Mouse (Mus musculus): Measurements from ENCODE around the gene Alg6. TPM values are rescaled to one million over a fixed set of nuclear protein-coding genes. Genes with fewer than 3 reads are reported as not detected.

Alg6 gene
- 10.0 and 10.8 TPM in 2 replicates for polyA plus RNA-seq (2015; fragmentation: Nextera tagmentation; extraction: Ambion mirVana)

DNA sequence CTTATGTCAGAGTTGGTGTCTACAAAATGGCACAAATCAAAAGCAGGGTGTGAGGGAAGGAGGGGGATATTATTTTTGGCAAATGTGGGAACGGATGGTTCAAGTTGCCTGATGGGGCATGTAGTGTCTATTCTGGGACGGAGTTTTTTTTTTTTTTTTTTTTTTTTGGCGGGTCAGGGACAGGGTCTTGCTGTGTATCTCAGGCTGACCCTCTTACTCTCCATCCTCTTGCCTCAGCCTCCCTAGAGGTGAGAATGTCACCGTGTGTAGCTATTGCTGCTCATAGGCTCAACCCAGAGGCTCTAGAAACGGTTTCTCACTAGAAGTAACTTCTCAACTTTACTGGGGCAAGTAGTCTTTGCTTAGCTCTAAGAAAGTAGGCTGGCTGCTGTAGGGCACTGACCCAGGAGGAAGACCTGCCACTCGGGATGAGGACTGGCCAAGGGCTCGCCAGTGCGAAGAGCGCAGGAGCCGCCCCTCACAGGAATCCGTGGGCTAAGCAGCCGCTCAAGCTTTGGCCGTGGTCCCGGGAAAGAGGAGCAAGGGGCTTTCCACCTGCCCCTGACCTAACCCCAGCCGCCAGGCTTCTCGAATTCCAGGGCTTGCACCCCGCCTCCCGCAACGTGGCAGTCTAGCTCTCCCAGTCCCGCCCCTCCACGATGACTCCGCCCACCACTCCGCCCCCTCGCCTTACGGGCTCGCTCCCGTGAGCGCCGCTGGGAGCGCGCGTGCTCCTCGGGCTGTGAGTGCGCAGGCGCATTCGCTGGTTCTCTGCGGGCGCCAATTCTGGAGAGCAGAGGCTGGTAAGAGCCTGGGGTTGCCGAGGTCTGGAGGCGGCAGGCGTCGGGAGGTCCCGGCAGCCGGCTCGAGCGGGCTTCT lies at the start of gene Alg6:
Gene Alg6 (plus strand): TSS at position 761 of the 879 bp plus-strand sequence.
- WGBS, result 4% methylated on average over 45 of the region's 46 CpGs
- Histone ChIP-seq H3K9me3 (no peaks in the 10 kb centered on the region), H3K4me3 (peak within 1 kb of the TSS; percentile 70), H3K4me2 (peak within 1 kb of the TSS; percentile 76), H3K27me3 (no peaks in the 10 kb centered on the region), H3K9ac (peak within 1 kb of the TSS; percentile 89), H3K27ac (peak within 1 kb of the TSS; percentile 76), H3K36me3 (peaks cover 3% of the 10 kb centered on the region; the same call in 1 of the 2 replicates), H3K4me1 (replicated peaks) (peaks cover 5% of the 10 kb centered on the region; the same call in 1 of the 2 replicates)
- peak; percentile 95 for ATAC-seq (ENCODE audit: low FRiP score)

DNA sequence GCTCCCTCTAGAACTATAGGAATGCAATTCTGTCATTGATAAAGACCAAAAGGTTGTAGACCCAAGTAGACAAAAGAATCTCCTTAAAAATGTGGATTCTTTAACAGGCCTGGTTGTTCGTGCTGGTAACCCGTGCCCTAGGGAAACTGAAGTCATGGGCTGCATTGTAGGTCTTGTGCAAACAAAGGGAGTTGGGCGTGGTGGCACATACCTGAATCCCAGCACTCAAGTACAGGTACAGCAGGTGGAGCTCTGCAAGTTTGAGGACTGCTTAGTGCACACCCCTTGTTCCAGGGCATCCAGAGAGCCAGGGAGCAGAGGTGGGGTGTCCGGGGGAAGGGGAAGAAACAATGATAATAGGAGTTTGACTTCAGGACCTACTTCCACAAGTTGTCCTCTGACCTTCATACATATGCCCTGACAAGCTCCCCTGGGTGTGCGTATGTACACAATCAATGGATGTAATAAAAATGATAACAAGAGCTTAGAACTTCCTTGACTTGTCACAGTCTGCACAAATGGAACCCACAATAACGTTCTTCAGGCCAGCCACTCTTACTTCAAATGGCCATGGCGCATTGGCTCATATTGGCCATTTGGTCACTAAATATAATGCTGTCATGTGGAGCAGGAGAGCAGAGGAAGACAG lies 45.1 kb upstream of the Alg6 start:
- Histone ChIP-seq H3K4me1 (replicated peaks) (no peaks in the 10 kb centered on the region), H3K9me3 (no peaks in the 10 kb centered on the region; the same call in 1 of the 2 replicates), H3K27ac (no peak overlapping the region), H3K4me3 (no peak overlapping the region), H3K4me2 (no peak overlapping the region), H3K27me3 (peaks cover 37% of the 10 kb centered on the region), H3K36me3 (no peaks in the 10 kb centered on the region), H3K9ac (no peak overlapping the region)
- ATAC-seq (ENCODE audit: low FRiP score), result no peak
- WGBS, result 91% methylated on average over 7 of the region's 7 CpGs

DNA sequence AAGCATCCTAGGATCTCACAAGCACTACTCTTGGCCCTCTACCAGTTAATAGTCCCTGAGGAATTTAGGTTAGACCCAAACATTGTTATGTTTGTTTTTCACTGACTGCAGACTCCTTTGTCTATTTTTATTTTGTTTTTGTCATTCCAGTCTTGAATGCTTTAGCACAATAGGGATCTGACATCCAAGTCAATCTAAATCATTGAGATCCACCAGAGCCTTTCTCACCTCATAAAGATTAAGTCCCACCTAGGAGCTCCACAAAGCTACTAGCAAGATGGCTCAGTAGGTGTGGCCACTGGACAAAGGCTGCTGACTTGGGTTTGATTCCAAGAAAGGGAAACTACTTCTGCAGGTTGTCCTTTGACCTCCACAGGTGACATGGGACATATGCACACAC lies 40.3 kb upstream of the Alg6 start:
- H3K4me1 ChIP-seq (replicated peaks), result no peaks in the 10 kb centered on the region
- ATAC-seq (ENCODE audit: low FRiP score), result no peak
- no peak overlapping the region for H3K4me3 ChIP-seq
- 0 out of 2 replicates have a peak, but pooled peaks cover 4% of the 10 kb centered on the region for H3K27me3 ChIP-seq
- no peaks in the 10 kb centered on the region; the same call in 1 of the 2 replicates for H3K9me3 ChIP-seq
- no peak overlapping the region for H3K9ac ChIP-seq
- no peak overlapping the region for H3K4me2 ChIP-seq
- no peaks in the 10 kb centered on the region for H3K36me3 ChIP-seq
- no peak overlapping the region for H3K27ac ChIP-seq

DNA sequence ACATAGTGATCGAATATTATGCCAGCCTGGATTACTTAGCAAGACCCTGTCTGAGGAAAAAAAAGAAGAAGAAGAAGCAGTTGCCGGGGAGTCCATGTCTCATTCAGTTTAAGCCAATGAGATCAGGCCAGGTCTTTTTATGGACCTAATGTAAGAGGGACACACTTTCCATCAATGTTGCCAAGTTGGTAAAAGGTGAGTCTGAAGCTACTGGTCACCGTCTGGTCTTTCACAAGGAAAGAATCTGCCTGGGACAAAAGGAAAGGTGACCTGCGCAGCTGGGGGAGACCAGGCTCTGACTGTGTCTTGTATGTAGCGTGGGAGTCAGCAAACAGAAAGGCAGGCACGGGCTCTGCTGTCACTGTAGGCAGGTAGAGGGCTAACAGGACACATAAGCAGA lies 31.5 kb upstream of the Alg6 start:
- Histone ChIP-seq H3K9ac (no peak overlapping the region), H3K9me3 (no peaks in the 10 kb centered on the region), H3K4me2 (no peak overlapping the region), H3K27me3 (no peaks in the 10 kb centered on the region), H3K36me3 (no peaks in the 10 kb centered on the region), H3K4me3 (no peak overlapping the region), H3K4me1 (replicated peaks) (no peaks in the 10 kb centered on the region), H3K27ac (no peak overlapping the region)
- no peak for ATAC-seq (ENCODE audit: low FRiP score)
- 87% methylated on average over 6 of the region's 6 CpGs for WGBS

DNA sequence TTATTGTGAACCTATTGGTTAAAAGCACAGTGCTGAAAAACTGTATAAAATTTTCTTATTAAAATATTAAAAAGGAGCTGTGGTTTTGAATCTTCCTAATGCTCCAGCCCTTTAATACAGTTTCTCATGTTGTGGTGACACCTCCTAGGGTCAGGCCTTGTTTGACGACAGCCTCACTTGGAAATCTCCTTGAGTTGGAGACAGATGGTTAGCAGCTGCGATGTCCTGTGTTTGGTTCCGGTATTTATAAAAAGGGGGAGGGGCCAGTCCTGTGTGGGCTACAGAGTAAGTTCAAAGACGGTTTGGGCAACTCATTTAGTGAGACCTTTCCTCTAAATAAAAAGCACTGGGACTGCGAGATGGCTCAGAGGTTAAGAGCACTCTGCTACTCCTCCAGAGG lies 29.2 kb upstream of the Alg6 start:
- Histone ChIP-seq H3K9ac (no peak overlapping the region), H3K27me3 (no peaks in the 10 kb centered on the region), H3K4me2 (no peak overlapping the region), H3K4me3 (no peak overlapping the region), H3K4me1 (replicated peaks) (no peaks in the 10 kb centered on the region), H3K36me3 (no peaks in the 10 kb centered on the region), H3K9me3 (no peaks in the 10 kb centered on the region), H3K27ac (no peak overlapping the region)
- ATAC-seq (ENCODE audit: low FRiP score), result no peak
- 56% methylated on average over 5 of the region's 5 CpGs for WGBS

DNA sequence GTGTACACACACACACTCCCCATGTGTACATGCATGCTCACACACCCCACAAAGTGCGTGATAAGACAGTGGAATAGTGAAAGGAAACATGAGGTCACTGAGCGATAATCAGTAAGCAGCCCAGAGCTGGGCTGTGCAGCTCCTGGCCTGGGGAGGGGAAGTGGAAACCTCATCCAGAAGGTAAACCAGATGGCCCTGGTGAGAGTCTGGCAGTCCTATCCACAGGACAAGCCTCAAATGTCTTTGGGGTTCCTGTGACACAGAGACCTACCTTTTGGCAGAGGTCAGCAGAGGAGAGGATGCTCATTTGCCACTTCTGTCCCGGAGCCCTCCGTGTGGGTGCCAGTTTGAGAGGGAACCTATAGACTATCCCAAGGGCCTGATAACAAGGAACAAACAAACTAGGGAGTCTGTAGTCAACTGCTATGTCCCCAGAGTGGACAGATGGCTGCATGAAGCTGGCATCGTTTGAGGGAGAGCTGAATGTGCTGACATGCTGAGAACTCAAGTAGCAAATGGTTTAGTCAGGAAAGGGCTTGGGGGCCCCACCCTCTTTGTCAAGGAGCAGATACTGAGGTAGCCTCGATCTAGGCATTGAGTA lies 2.8 kb upstream of the Alg6 start:
- Histone ChIP-seq H3K27ac (no peak overlapping the region), H3K36me3 (no peaks in the 10 kb centered on the region), H3K9me3 (no peaks in the 10 kb centered on the region), H3K4me3 (no peak overlapping the region), H3K4me1 (replicated peaks) (peaks cover 5% of the 10 kb centered on the region; the same call in 1 of the 2 replicates), H3K4me2 (no peak overlapping the region), H3K27me3 (no peaks in the 10 kb centered on the region), H3K9ac (no peak overlapping the region)
- ATAC-seq (ENCODE audit: low FRiP score), result no peak
- WGBS, result 91% methylated on average over 6 of the region's 6 CpGs

DNA sequence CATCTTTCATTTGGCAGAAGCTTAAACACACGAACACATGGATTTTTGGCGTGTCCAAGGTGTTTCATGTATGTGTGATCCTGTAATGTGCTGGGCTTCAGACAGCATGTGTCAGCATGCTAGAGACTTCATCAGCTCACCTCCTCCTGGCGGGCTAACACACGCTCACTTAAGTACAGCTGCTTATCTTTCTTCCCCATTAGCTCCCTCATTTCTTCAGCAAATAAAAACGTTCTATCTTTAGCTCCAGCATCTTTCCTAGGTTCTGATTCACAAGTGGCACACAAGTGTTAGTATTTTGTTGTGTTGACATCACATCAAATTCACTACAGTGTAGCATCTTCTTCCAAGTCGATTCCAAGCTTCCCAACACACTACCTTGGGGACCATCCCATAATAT lies 1.5 kb upstream of the Alg6 start:
- peaks cover 5% of the 10 kb centered on the region; the same call in 1 of the 2 replicates for H3K4me1 ChIP-seq (replicated peaks)
- H3K4me2 ChIP-seq, result no peak overlapping the region
- H3K9me3 ChIP-seq, result no peaks in the 10 kb centered on the region
- ATAC-seq (ENCODE audit: low FRiP score), result no peak
- 92% methylated on average over 6 of the region's 6 CpGs for WGBS
- no peaks in the 10 kb centered on the region for H3K36me3 ChIP-seq
- H3K27me3 ChIP-seq, result no peaks in the 10 kb centered on the region
- H3K4me3 ChIP-seq, result no peak overlapping the region
- no peak overlapping the region for H3K9ac ChIP-seq
- H3K27ac ChIP-seq, result no peak overlapping the region

DNA sequence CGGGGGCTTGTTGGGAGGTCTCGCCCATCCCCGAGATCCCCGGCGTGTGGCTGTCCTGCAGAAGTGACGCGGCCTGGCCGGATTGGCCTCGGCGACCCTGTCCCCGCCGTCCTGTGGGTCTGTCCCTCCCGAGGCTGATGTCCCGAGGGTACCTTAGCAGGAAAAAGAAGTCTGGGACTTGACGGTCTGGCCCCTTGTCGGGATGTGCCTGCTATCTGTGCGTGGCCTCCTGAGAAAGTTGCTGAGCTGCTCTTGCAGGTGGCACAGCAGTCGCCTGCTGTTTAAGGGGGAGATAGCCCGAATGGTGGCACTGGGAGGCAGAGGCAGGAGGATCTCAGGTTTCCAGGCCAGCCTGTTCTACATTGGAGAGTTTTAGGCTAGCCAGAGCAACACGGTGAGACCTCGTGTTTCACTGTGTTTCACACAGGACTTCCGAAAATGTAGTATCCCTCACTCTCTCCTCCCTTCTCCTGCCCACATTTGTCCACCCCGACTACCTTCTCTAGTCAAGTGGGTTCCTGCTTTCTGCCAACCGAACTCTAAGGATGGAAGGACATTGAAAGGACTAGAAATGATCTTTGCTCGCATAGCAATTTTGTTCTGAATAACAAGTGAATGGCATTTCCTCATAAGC lies 436 bp downstream of the Alg6 start:
- Histone ChIP-seq H3K4me1 (replicated peaks) (peaks cover 5% of the 10 kb centered on the region; the same call in 1 of the 2 replicates), H3K9ac (peak overlapping the region; percentile 89), H3K4me3 (peak overlapping the region; percentile 70), H3K9me3 (no peaks in the 10 kb centered on the region), H3K27ac (peak overlapping the region; percentile 76), H3K4me2 (peak overlapping the region; percentile 76), H3K36me3 (peaks cover 5% of the 10 kb centered on the region; the same call in 1 of the 2 replicates), H3K27me3 (no peaks in the 10 kb centered on the region)
- 29% methylated on average over 25 of the region's 25 CpGs for WGBS
- ATAC-seq (ENCODE audit: low FRiP score), result no peak; the same call in 1 of the 2 replicates

DNA sequence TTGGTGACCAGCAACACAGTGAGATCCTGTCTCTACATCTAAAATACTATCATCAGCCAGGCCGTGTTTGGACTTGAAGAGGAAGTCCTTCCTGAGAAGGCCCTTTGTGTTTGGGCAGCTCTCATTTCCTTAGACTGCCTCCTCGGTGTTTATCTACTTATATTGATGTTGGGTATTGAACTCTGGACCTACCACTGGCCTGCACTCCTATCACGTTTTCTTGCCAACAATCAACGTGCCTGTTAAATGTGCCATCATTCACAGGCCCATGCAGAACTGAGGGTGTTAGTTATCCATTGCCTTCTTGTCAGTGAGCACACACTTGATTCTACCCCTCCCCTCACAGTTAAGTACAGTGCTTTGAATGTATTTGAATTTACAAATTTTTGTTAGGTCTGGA lies 2.4 kb downstream of the Alg6 start:
- peaks cover 5% of the 10 kb centered on the region; the same call in 1 of the 2 replicates for H3K4me1 ChIP-seq (replicated peaks)
- ATAC-seq (ENCODE audit: low FRiP score), result no peak
- no peak overlapping the region for H3K9ac ChIP-seq
- no peak overlapping the region for H3K4me2 ChIP-seq
- no peaks in the 10 kb centered on the region for H3K9me3 ChIP-seq
- H3K27me3 ChIP-seq, result no peaks in the 10 kb centered on the region
- 83% methylated on average over 4 of the region's 4 CpGs for WGBS
- H3K27ac ChIP-seq, result no peak overlapping the region
- H3K36me3 ChIP-seq, result peaks cover 5% of the 10 kb centered on the region; the same call in 1 of the 2 replicates
- H3K4me3 ChIP-seq, result no peak overlapping the region

DNA sequence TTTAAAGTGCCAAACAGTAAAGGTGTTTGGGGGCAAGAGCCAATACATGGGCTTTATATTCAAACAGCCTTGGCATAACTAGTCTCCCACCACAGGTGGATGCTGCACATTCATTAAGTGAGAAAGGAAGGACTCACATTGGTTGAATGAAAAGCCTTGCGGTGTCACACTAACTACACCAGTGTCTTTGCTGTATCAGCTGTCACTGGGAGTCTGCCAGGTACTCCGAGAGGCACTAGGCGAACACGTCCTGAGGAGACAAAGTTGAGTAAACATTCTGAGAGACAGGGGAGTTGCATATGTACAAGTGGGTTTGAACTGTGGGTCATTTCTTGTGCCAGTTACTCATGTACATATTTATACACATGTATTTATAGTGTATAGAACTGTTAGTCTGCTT lies 8.9 kb downstream of the Alg6 start:
- 94% methylated on average over 4 of the region's 4 CpGs for WGBS
- no peaks in the 10 kb centered on the region for H3K9me3 ChIP-seq
- no peak for ATAC-seq (ENCODE audit: low FRiP score)
- peaks cover 33% of the 10 kb centered on the region for H3K36me3 ChIP-seq
- H3K27me3 ChIP-seq, result no peaks in the 10 kb centered on the region
- no peak overlapping the region for H3K9ac ChIP-seq
- H3K4me1 ChIP-seq (replicated peaks), result no peaks in the 10 kb centered on the region
- H3K4me3 ChIP-seq, result no peak overlapping the region
- H3K4me2 ChIP-seq, result no peak overlapping the region
- no peak overlapping the region for H3K27ac ChIP-seq

DNA sequence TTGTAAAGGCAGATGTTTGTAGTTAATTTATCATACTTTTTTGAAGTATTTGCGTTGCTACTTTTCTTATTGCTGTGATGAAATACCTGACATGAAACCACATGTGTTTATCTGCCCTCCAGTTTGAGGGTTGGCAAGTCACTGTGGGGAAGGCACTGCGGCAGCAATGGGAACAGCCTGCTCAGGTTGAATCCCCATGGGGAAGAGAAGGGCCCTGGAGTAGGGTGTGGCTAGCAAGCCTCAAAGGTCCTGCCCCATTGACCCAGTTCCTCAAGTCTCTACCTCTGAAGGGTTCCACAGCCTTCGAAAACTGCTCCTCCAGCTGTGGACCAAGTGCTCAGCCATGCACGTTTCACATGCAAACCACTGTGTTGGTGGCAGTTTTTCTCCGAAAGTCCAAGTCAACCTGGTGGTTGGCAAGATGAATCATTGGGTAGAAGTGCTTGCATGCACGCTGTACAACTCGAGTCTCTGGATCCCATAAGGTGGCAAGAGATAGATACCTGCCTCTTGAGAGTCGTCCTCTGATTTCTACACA lies 10.5 kb downstream of the Alg6 start:
- H3K27ac ChIP-seq, result no peak overlapping the region
- WGBS, result 97% methylated on average over 8 of the region's 8 CpGs
- no peak overlapping the region for H3K9ac ChIP-seq
- no peak overlapping the region for H3K4me3 ChIP-seq
- H3K9me3 ChIP-seq, result peaks cover 9% of the 10 kb centered on the region; the same call in 1 of the 2 replicates
- no peak overlapping the region for H3K4me2 ChIP-seq
- H3K36me3 ChIP-seq, result peaks cover 44% of the 10 kb centered on the region
- no peak for ATAC-seq (ENCODE audit: low FRiP score)
- H3K27me3 ChIP-seq, result no peaks in the 10 kb centered on the region
- H3K4me1 ChIP-seq (replicated peaks), result no peaks in the 10 kb centered on the region

DNA sequence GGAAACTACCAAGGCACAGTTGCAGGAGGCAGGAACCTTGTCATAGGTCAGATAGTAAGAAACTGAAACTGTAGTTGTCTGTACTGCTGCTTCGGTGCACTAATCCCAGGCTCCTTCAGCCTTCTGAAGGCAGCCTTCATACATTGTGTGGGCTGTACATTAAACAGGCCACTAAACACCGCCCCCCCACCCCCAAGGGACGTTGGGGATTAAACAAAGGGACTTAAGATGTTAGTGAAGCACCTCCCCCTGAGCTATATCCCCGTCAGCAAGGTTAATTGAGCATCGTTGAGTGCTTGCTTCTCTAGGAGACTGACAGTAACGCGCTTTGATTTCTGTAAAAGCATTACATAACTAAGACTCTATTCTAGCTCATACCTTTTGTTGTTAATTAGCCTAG lies 24.4 kb downstream of the Alg6 start:
- Histone ChIP-seq H3K4me2 (no peak overlapping the region), H3K9ac (no peak overlapping the region), H3K36me3 (no peaks in the 10 kb centered on the region), H3K9me3 (no peaks in the 10 kb centered on the region), H3K27ac (no peak overlapping the region), H3K4me3 (no peak overlapping the region), H3K27me3 (no peaks in the 10 kb centered on the region), H3K4me1 (replicated peaks) (no peaks in the 10 kb centered on the region)
- WGBS, result 51% methylated on average over 7 of the region's 7 CpGs
- no peak for ATAC-seq (ENCODE audit: low FRiP score)
